Mouse (Mus musculus): ENCODE measurements around the gene Gm28635.

Gene Gm28635

DNA sequence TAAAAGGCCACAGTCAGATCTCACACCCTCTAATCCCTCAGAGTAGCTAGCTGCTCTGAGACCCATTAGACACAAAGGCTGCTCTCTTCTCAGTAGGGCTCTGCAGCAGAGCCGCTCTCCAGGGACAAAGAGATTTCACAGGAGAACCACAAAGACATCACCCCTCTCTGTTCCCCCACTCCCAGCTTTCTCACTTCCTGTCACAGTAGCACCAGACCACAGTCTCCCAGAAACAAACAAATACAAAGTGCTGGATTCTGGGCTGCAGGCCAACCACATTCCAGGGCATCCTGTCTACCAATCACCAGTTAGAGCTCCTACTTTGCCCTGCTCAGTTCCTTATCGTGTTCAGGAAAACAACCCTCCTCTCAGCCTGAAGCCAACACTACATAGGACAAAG is 42.2 kb downstream of the Gm28635 start:
- DNase-seq = peak; percentile 97

GRCm38 (mm10) chr2:84634934-84635482 is 42.8 kb downstream of the Gm28635 start:
- DNase-seq = no peak

DNA sequence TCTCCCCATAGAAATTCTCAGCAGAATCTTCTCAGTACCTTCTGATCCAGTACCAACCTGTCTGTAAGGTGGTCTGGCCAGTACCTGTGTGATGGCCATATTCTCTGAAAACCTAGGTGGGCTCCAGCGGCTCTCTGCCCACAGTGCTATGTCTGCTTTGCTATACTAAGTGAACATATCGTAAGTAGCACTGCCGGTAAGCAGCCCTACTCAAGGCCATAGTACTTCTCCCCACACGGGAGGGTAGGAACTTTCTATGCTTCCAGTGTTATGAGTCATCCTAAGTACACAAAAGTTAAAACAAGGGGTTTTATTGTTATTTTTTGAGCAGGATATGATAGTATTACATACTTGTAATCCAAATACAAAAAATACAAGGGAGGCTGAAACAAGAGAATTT is 43.8 kb downstream of the Gm28635 start:
- DNase-seq = no peak

- peak; percentile 50 for DNase-seq
Observed at GRCm38 (mm10) chr2:84632999-84633398, 44.8 kb downstream of the Gm28635 start.

GRCm38 (mm10) chr2:84632001-84632400 is 45.8 kb downstream of the Gm28635 start:
- DNase-seq = no peak

DNA sequence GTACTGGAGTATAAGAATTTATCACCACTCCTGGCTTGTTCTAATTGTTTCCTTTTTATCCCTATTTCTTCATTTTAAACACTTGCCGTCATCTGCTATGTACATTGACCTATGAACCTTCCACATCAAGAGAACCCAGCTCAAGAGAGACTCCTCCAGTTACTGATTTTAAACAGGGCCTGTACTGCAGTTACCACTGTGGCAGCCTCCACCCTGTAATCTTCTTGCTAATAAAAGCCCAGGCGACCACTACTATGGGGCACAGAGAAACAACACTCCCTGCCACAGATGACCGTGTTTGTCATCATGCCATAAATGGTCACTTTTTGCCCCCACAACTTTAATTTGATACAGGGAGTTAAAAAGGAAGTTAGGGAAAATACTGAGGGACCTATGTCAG is 50.8 kb downstream of the Gm28635 start:
- no peak for DNase-seq

DNA sequence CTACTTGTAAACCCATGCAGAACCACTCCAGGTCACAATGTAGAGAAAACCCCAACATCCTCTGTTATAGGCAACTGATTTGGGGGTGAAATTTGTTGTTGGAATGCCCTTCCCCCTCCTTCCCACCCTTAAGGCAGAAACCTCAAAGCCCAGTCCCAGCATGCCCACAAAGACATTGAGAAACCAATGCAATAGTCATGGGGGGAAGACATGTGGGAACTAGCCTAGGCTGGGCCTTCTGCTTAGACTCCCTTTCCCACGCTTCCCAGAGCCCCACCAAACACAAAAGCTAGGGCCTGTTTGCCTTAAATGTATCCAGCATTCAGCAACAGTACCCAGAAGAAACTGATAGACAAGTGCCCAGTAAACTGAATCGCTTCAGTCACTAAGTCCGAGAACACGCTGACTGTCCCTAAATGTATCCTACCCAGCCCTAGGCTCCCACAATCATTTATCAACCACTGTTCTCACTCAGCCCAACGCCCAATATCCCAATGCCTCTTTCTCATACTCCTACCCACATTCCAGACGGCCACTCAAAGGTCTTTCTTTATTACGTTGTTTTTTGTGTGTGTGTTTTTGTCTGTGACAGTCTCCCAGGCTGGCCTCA is 51.4 kb downstream of the Gm28635 start:
- no peak for DNase-seq

DNA sequence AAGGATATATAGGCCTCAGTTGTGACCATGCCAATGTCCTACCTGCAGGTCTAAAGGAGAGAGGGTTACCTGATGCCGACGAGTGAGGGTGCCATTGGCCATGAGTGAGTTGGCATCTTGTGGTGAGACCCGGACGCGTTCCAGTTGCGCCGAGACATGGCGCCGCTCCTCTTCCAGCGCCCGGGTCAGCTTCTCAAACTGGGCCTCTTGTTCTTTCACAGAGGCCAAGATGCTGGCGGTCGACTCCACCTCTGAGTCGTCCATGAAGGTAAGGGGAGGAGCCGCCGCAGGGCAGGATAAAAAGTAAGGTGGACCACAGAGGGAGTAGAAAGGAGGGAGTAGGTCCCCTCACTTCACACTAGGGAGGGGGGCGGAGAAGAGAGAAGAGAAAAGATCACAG is 53.6 kb downstream of the Gm28635 start:
- DNase-seq = no peak

DNA sequence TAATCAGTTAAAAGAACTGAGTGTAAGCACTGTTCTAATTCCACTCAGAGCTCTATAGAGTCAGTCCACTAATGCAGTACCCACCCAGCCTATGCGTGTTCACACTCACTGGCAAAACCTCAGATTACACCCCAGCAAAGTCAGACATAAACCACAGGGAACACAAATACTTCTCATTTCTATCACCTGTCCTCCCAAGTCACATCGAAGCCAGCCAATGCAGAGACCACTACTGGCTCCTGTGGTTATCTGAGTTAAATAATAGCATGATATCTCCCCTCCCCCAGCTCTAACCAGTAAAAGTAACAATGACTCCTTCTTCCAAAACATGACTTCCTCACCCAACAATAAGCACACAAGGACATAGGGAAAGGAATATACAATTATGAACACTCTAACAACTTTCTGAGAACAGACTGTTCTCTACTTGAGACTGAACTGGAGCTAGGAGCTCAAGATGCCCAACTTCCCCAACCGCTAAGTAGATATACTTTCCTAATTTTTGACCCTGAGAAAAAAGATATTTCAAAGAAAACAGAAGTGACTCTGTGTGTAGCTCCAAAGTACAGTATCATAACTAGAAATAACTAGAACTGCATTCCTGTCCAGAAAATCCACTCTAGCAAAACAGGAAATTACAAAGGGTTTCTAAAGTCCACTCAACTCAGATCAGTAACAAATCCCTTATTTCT is 54.3 kb downstream of the Gm28635 start:
- no peak for DNase-seq

DNA sequence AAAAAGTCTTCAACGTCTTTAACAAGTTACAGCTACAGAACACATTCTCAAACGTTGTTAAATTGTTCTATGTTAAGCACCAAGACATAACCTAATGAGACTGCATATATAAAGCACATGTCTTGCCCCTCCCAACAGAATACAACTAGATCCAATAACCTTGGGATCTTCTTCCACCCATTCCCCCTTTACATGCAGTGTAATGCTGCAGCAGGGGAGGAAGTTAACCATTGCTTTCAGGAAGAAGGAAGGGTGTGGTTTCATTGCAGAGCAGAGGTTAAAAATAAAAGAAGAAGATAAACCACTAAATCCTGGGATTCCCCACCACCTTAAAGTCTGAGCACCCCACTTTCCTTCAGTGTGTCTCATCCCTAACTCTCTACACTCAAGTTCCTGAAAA is 55.2 kb downstream of the Gm28635 start:
- no peak for DNase-seq

DNA sequence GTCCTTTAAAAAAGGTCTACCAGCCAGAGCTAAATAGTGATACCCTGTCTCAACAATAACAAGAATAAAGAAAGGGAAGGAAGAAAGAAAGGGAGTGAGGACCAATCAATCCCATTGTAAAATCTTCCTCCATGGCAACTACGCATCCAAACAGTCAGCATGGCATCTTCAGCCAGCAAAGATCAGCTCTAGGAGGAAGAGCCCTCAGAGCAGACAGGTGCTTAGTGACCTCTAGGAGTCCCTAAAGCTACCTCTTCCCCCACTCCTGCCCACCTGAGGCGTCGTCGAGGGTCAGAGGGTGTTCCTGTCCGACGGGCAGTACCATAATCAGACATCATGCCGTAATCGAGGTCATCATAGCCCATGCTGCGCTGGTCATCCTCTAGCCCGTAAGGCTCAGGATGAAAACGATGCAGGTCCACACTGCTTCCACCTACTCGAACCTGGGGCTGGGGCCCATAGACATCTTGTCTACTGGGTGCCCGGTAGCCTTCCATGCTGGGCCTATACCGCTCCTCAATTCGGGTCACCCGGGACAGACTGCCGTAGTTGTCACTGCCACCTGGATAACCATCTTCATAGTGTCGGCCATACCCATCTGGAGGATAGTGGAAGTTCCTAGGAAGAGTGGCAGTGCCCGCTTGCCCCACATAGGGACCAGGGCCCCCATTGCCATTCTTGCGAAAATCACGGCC is 58.0 kb downstream of the Gm28635 start:
- no peak for DNase-seq

- peak; percentile 52 for DNase-seq
Observed at GRCm38 (mm10) chr2:84618914-84619313, 58.9 kb downstream of the Gm28635 start.

DNA sequence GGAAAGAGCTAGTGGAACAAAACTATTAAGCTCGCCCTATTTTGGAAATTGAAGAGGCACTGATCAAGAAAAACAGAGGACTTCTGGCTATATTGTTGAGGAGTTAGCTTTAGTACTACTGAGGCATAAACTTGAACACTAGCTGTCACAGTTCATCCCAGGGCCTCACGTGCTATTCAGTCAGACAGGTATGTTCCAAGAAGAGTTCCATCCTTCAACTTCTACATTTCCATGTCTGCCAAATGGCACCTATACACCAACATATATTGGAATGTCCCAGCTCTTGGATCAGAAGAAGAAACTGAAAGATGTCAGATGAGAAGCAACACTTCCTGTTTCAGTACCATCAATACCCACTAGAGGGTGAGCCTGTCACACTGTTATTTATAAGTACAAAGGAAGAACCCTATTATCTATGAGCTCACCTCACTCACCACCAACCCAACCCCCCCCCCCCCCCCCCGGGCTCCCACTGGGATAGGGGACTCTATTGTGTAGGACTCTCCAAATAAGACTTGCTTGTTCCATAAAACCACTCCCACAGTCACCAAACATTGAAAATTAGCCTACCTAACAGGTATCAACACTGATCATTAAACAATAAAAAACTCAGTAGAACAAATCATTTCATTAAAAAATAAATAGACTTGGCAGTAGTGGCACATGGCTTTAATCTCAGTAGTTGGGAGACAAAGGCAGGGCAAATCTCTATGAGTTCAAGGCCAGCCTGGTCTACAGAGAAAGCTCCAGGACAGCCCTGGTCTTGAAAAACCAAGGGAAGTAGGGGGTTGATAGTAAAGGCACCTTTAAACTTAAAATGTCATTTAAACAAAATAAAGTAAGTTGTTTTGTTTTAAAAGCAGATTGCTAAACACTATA is 60.0 kb downstream of the Gm28635 start:
- no peak for DNase-seq

- peak; percentile 39 for DNase-seq
Observed at GRCm38 (mm10) chr2:84612764-84613163, 65.1 kb downstream of the Gm28635 start.

GRCm38 (mm10) chr2:84607842-84608241 is 70.0 kb downstream of the Gm28635 start:
- DNase-seq = no peak

DNA sequence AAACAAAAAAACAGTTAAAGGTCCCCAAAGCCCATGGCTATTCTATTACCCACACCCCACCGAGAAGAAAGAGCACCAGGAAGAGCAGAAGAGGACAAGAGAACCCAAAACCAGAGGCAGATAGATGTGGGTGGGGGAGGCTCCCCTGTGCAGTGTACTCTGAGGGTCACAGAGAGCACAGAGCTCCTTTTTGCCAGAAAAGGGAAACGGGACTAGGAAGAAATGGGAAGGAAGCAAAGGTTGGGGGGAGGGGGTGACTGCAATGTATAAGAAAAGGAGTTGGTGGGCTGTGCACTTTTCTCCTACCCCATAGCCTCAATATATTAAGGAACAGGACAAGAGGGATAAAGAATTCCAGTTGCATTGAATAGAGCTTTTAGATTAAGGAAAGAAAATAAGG is 76.9 kb downstream of the Gm28635 start:
- no peak for DNase-seq

- DNase-seq = no peak
Observed at GRCm38 (mm10) chr2:84599270-84599888, 78.5 kb downstream of the Gm28635 start.

- DNase-seq = no peak
Observed at GRCm38 (mm10) chr2:84597123-84597522, 80.7 kb downstream of the Gm28635 start.

- no peak for DNase-seq
Observed at GRCm38 (mm10) chr2:84592801-84593200, 85.0 kb downstream of the Gm28635 start.

DNA sequence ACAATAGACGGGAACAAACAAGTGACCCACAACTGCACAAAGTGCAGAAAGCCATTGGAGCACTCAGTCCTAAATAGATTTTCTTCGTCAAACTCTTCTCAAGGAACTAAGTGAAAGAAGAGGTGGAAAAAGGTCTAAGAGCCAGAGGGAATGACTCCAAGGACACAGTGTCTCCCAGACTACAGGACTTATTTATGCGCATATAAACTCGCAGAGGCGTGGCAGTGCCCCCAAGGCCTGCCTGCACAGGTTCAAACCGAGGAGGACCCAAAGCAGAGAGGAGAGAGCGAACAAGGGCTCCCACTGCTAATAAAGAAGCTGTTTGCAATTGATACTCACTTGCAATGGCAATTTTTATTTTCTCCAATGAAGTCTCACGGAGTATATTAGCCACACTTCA is 92.1 kb downstream of the Gm28635 start:
- DNase-seq = no peak

- DNase-seq = no peak
Observed at GRCm38 (mm10) chr2:84582286-84582685, 95.6 kb downstream of the Gm28635 start.

GRCm38 (mm10) chr2:84581208-84581607 is 96.6 kb downstream of the Gm28635 start:
- no peak for DNase-seq

All from kidney, adult 11 months (tissue).